Comparison of ENCODE assay signal across 24 mouse cellular contexts in the genomic region with DNA sequence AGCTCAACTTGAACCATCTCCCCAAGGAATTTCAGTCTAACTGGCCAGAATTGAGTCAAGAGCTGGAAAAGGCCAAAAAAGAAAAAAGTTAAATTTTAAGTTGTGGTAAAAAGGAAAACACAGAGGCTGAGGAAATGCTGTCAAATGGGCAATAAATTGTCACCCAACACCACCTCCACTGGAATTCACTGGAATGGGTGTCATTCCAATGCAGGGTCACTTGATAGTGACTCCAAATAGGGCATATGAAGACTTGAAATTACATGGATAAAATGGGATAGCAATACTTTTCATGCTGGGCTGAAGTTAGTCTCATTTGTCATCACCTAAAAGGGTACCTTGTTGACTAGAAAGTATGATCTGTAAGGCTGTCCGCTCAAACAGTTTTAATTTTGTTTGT. TPM values are rescaled to one million over a fixed set of nuclear protein-coding genes. Genes with fewer than 3 reads are reported as not detected.
"Had no signal": no experiment of that assay in that cellular context is flagged by ENCODE, and none has a peak within 500 bp of the region (broad histone marks: within the 10 kb centered on the region; RNA-seq: fewer than 3 reads in every experiment).

No protein-coding gene starts in this region.

- ATAC-seq: liver, embryonic 12.5 days; midbrain, embryonic 13.5 days; midbrain, embryonic 16.5 days had no signal

- H3K4me3 ChIP-seq: layer of hippocampus, adult 2 months; limb, embryonic 10.5 days; limb, embryonic 13.5 days; liver, embryonic 12.5 days; liver, embryonic 15.5 days; lung, embryonic 15.5 days; megakaryocyte, embryonic 14.5 days; midbrain, embryonic 10.5 days; midbrain, embryonic 13.5 days; myocyte; neural tube, embryonic 13.5 days; stomach, embryonic 15.5 days had no signal

- H3K9ac ChIP-seq: limb, embryonic 13.5 days; liver, embryonic 12.5 days; liver, embryonic 15.5 days; lung, embryonic 15.5 days; midbrain, embryonic 13.5 days; neural tube, embryonic 13.5 days; stomach, embryonic 15.5 days had no signal

- H3K36me3 ChIP-seq: limb, embryonic 10.5 days; limb, embryonic 13.5 days; liver, embryonic 12.5 days; liver, embryonic 15.5 days; lung, embryonic 15.5 days; midbrain, embryonic 10.5 days; midbrain, embryonic 13.5 days; neural tube, embryonic 13.5 days; stomach, embryonic 15.5 days had no signal

- H3K9me3 ChIP-seq: limb, embryonic 10.5 days; limb, embryonic 13.5 days; liver, embryonic 12.5 days; liver, embryonic 15.5 days; lung, embryonic 15.5 days; midbrain, embryonic 10.5 days; midbrain, embryonic 13.5 days; neural tube, embryonic 13.5 days; stomach, embryonic 15.5 days had no signal

- DNase-seq: kidney, postnatal 25 days; layer of hippocampus, adult 9-11 months; liver; retina, postnatal 1 day; right cerebral cortex, postnatal 25 days; spleen, adult 18-20 months; thymus, postnatal 25 days had no signal

- H3K27ac ChIP-seq: kidney, postnatal 0 days; layer of hippocampus, adult 2 months; limb, embryonic 10.5 days; limb, embryonic 13.5 days; liver, embryonic 12.5 days; liver, embryonic 15.5 days; lung, embryonic 15.5 days; midbrain, embryonic 10.5 days; midbrain, embryonic 13.5 days; neural tube, embryonic 13.5 days; stomach, embryonic 15.5 days had no signal

- H3K4me1 ChIP-seq: limb, embryonic 10.5 days; limb, embryonic 13.5 days; liver, embryonic 12.5 days; liver, embryonic 15.5 days; lung, embryonic 15.5 days; megakaryocyte, embryonic 14.5 days; midbrain, embryonic 10.5 days; midbrain, embryonic 13.5 days; neural tube, embryonic 13.5 days; stomach, embryonic 15.5 days had no signal

- H3K27me3 ChIP-seq: limb, embryonic 13.5 days; liver, embryonic 12.5 days; liver, embryonic 15.5 days; lung, embryonic 15.5 days; megakaryocyte, embryonic 14.5 days; midbrain, embryonic 13.5 days; neural tube, embryonic 13.5 days; stomach, embryonic 15.5 days had no signal

- H3K4me2 ChIP-seq: limb, embryonic 13.5 days; liver, embryonic 12.5 days; liver, embryonic 15.5 days; lung, embryonic 15.5 days; midbrain, embryonic 13.5 days; neural tube, embryonic 13.5 days; stomach, embryonic 15.5 days had no signal

RNA-seq across cellular contexts. Expression of a gene that starts 18.9 kb away (rescaled TPM):
- total RNA-seq: monocyte, adult 5-6 weeks; neutrophil, adult 5-6 weeks had no signal
- polyA plus RNA-seq: limb, embryonic 10.5 days; limb, embryonic 13.5 days; liver, embryonic 12.5 days; liver, embryonic 15.5 days; lung, embryonic 15.5 days; midbrain, embryonic 10.5 days; midbrain, embryonic 13.5 days; midbrain, embryonic 16.5 days; myocyte; neural tube, embryonic 13.5 days; thymus, postnatal 0 days had no signal
